In genomic region chr11:4216248-4217000, GRCm38 (mm10) we compare ENCODE assay signal across 10 mouse cellular contexts. TPM values are rescaled to one million over a fixed set of nuclear protein-coding genes. Genes with fewer than 3 reads are reported as not detected.
DNase-seq lines count a peak whose midpoint lies in the region; ATAC-seq and TF ChIP-seq lines count a peak whose summit lies in the region.
"Had no signal": no experiment of that assay in that cellular context is flagged by ENCODE, and none has a peak within 500 bp of the region (broad histone marks: within the 10 kb centered on the region; RNA-seq: fewer than 3 reads in every experiment).

No protein-coding gene starts in this region.

- no peak for DNase-seq in layer of hippocampus, adult 2 months (ENCODE audit: low spot score in 2 of 2)
- DNase-seq in layer of hippocampus, adult 11-12 months (ENCODE audit: low spot score), result no peak
- peak; percentile 80 for DNase-seq in gonadal fat pad, adult 2 months (ENCODE audit: low read depth)
- DNase-seq in kidney, adult 2 months, result peak; percentile 90
- DNase-seq in lung, postnatal 4 days, result peak; percentile 70 to 74
- DNase-seq in hindbrain, embryonic 11.5 days (ENCODE audit: low spot score), result no peak
- DNase-seq in c-Kit-positive CD71-positive TER-119-positive erythroid progenitor cells, embryonic 14.5 days (ENCODE audit: low spot score), result no peak

- TF ChIP-seq POLR2A in kidney, adult 2 months (IDR thresholded peaks at IDR 0.05; ENCODE audit: low read depth, low read length), result no peak

- no peak overlapping the region for H3K4me3 ChIP-seq in layer of hippocampus, adult 2 months
- H3K4me3 ChIP-seq in kidney, adult 2 months (ENCODE audit: insufficient read depth, low read depth, low read length), result no peak overlapping the region
- no peak overlapping the region for H3K4me3 ChIP-seq in hindbrain, embryonic 11.5 days (ENCODE audit: low read depth, low read length)

- 47% methylated on average over 9 of the region's 9 CpGs for WGBS in kidney, adult 2 months
- 89% methylated on average over 9 of the region's 9 CpGs for WGBS in hindbrain, embryonic 11.5 days

- no peak for TF ChIP-seq CTCF in layer of hippocampus, adult 2 months (conservative IDR thresholded peaks at IDR 0.05)
- TF ChIP-seq CTCF in kidney, adult 2 months (conservative IDR thresholded peaks at IDR 0.05; ENCODE audit: insufficient read depth, insufficient read length, low read depth, low read length), result no peak

- no peaks in the 10 kb centered on the region for H3K9me3 ChIP-seq in hindbrain, embryonic 11.5 days (ENCODE audit: control insufficient read depth, low read length)

- no peaks in the 10 kb centered on the region for H3K27me3 ChIP-seq in kidney, adult 2 months (replicated peaks; ENCODE audit: control insufficient read depth, insufficient read depth, low read length)
- H3K27me3 ChIP-seq in hindbrain, embryonic 11.5 days (ENCODE audit: control insufficient read depth, insufficient read depth, low read length), result peaks cover 8% of the 10 kb centered on the region

- H3K36me3 ChIP-seq in kidney, adult 2 months (ENCODE audit: control insufficient read depth, insufficient read depth, low read length), result peaks cover 3% of the 10 kb centered on the region; the same call in 1 of the 2 replicates
- H3K36me3 ChIP-seq in hindbrain, embryonic 11.5 days (ENCODE audit: control insufficient read depth, insufficient read depth, low read length), result 0 out of 2 replicates have a peak, but pooled peaks cover 3% of the 10 kb centered on the region

- peak overlapping the region; percentile 78 for H3K27ac ChIP-seq in layer of hippocampus, adult 2 months
- H3K27ac ChIP-seq in kidney, adult 2 months (ENCODE audit: insufficient read depth, low read depth, low read length), result peak overlapping the region; percentile 70
- H3K27ac ChIP-seq in hindbrain, embryonic 11.5 days (ENCODE audit: low read depth, low read length), result no peak overlapping the region

- no peak overlapping the region for H3K9ac ChIP-seq in hindbrain, embryonic 11.5 days (ENCODE audit: low read depth, low read length)

- ATAC-seq in granulocyte monocyte progenitor cell, adult 5-6 weeks (replicated peaks; ENCODE audit: poor library complexity, severe bottlenecking), result no peak
- no peak for ATAC-seq in hindbrain, embryonic 11.5 days (ENCODE audit: low FRiP score)

- no peak overlapping the region for H3K4me2 ChIP-seq in hindbrain, embryonic 11.5 days (replicated peaks; ENCODE audit: low read depth, low read length)
- H3K4me2 ChIP-seq: liver, embryonic 11.5 days had no signal

- peaks cover 19% of the 10 kb centered on the region for H3K4me1 ChIP-seq in kidney, adult 2 months (ENCODE audit: control insufficient read depth, insufficient read depth, low read length)
- H3K4me1 ChIP-seq in hindbrain, embryonic 11.5 days (replicated peaks; ENCODE audit: control insufficient read depth, insufficient read depth, low read length), result peaks cover 2% of the 10 kb centered on the region; the same call in 1 of the 2 replicates

RNA-seq across cellular contexts. Expression of gene Castor1, which starts 1.6 kb away (rescaled TPM):
- total RNA-seq in layer of hippocampus, adult 2 months (2021), result 1 to 10 TPM; 5.3 to 5.8 TPM
- 17.6 and 20.5 TPM in 2 replicates for polyA plus RNA-seq in gonadal fat pad, adult 2 months (2012; rRNA removed)
- polyA plus RNA-seq in kidney, adult 2 months (2012; rRNA removed), result 15.8 and 16.3 TPM in 2 replicates
- total RNA-seq in granulocyte monocyte progenitor cell, adult 5-6 weeks (2014; fragmentation: Nextera tagmentation), result not detected in 2 replicates
- 0.10 TPM in 1 of 2 replicates, not detected in the other for total RNA-seq in granulocyte monocyte progenitor cell, adult 5-6 weeks (2017)
- 2.1 and 3.4 TPM in 2 replicates for polyA plus RNA-seq in hindbrain, embryonic 11.5 days (2014; fragmentation: Nextera tagmentation; extraction: Ambion mirVana)

RNA-seq across cellular contexts. Expression of gene Osm, which starts 19.8 kb away (rescaled TPM):
- total RNA-seq in layer of hippocampus, adult 2 months (2021), result under 1 TPM; 0.15 to 0.20 TPM
- 0.14 and 0.38 TPM in 2 replicates for polyA plus RNA-seq in gonadal fat pad, adult 2 months (2012; rRNA removed)
- polyA plus RNA-seq in kidney, adult 2 months (2012; rRNA removed), result 0.07 and 0.20 TPM in 2 replicates
- total RNA-seq in granulocyte monocyte progenitor cell, adult 5-6 weeks (2014; fragmentation: Nextera tagmentation), result 6.4 and 10.8 TPM in 2 replicates
- total RNA-seq in granulocyte monocyte progenitor cell, adult 5-6 weeks (2017), result 16.6 and 18.9 TPM in 2 replicates
- not detected in 2 replicates for polyA plus RNA-seq in hindbrain, embryonic 11.5 days (2014; fragmentation: Nextera tagmentation; extraction: Ambion mirVana)
- polyA plus RNA-seq: embryonic facial prominence, embryonic 11.5 days had no signal

RNA-seq across cellular contexts. Expression of gene Tbc1d10a, which starts 29.8 kb away (rescaled TPM):
- total RNA-seq in layer of hippocampus, adult 2 months (2021), result 10 to 100 TPM; 27.3 to 29.4 TPM
- polyA plus RNA-seq in gonadal fat pad, adult 2 months (2012; rRNA removed), result 46.5 and 50.7 TPM in 2 replicates
- 91.4 and 115 TPM in 2 replicates for polyA plus RNA-seq in kidney, adult 2 months (2012; rRNA removed)
- 2.9 and 5.2 TPM in 2 replicates for total RNA-seq in granulocyte monocyte progenitor cell, adult 5-6 weeks (2014; fragmentation: Nextera tagmentation)
- 5.4 and 9.7 TPM in 2 replicates for total RNA-seq in granulocyte monocyte progenitor cell, adult 5-6 weeks (2017)
- polyA plus RNA-seq in hindbrain, embryonic 11.5 days (2014; fragmentation: Nextera tagmentation; extraction: Ambion mirVana), result 13.8 and 17.6 TPM in 2 replicates

RNA-seq across cellular contexts. Expression of gene Lif, which starts 40.9 kb away (rescaled TPM):
- 1 to 10 TPM in 1 of 2 experiments, under 1 TPM in 1; 0.92 to 1.7 TPM for total RNA-seq in layer of hippocampus, adult 2 months (2021)
- polyA plus RNA-seq in gonadal fat pad, adult 2 months (2012; rRNA removed), result 1.4 and 2.4 TPM in 2 replicates
- polyA plus RNA-seq in kidney, adult 2 months (2012; rRNA removed), result 0.56 and 0.67 TPM in 2 replicates
- 0.38 and 0.56 TPM in 2 replicates for total RNA-seq in granulocyte monocyte progenitor cell, adult 5-6 weeks (2014; fragmentation: Nextera tagmentation)
- total RNA-seq in granulocyte monocyte progenitor cell, adult 5-6 weeks (2017), result 0.86 and 1.2 TPM in 2 replicates
- not detected in 2 replicates for polyA plus RNA-seq in hindbrain, embryonic 11.5 days (2014; fragmentation: Nextera tagmentation; extraction: Ambion mirVana)
- polyA plus RNA-seq: liver, embryonic 11.5 days had no signal

RNA-seq across cellular contexts. Expression of gene Sf3a1, which starts 56.3 kb away (rescaled TPM):
- 10 to 100 TPM; 72.3 to 74.1 TPM for total RNA-seq in layer of hippocampus, adult 2 months (2021)
- polyA plus RNA-seq in gonadal fat pad, adult 2 months (2012; rRNA removed), result 22.0 and 24.0 TPM in 2 replicates
- polyA plus RNA-seq in kidney, adult 2 months (2012; rRNA removed), result 21.0 and 21.1 TPM in 2 replicates
- total RNA-seq in granulocyte monocyte progenitor cell, adult 5-6 weeks (2014; fragmentation: Nextera tagmentation), result 65.9 and 92.2 TPM in 2 replicates
- 31.2 and 35.6 TPM in 2 replicates for total RNA-seq in granulocyte monocyte progenitor cell, adult 5-6 weeks (2017)
- polyA plus RNA-seq in hindbrain, embryonic 11.5 days (2014; fragmentation: Nextera tagmentation; extraction: Ambion mirVana), result 80.7 and 81.1 TPM in 2 replicates

Comparison
In these comparisons a context has a peak if more than half of its experiments do, and no peak if none do; other contexts are left out.
1. DNase-seq: peak in gonadal fat pad, adult 2 months (single experiment), kidney, adult 2 months (single experiment) and lung, postnatal 4 days (2 of 2); none in layer of hippocampus, adult 2 months (0 of 2), layer of hippocampus, adult 11-12 months (single experiment), hindbrain, embryonic 11.5 days (single experiment) and c-Kit-positive CD71-positive TER-119-positive erythroid progenitor cells, embryonic 14.5 days (single experiment).